Mouse (Mus musculus) forebrain, embryonic 11.5 days (tissue): ENCODE results near the gene 1700007K13Rik. TPM values are rescaled to one million over a fixed set of nuclear protein-coding genes. Genes with fewer than 3 reads are reported as not detected.

Experiments used
- ATAC-seq: fragments of 200-750 bp; cut with Nextera tagmentation; replicated peaks from 2 replicates; pipeline ENCODE4 v1.8.0; 2017; ENCODE audit warnings: moderate TSS enrichment; ENCODE audit not compliant: low FRiP score
- DNase-seq: peaks from one replicate; pipeline ENCODE4 v3.0.0-alpha.2; 2017; ENCODE audit warnings: low spot score
- H3K27ac ChIP-seq: fragments of 300-500 bp; sonication (generic); 2 replicates; pipeline ENCODE4 v1.5.1; 2014; ENCODE audit warnings: low read depth, low read length
- H3K27me3 ChIP-seq: fragments of 300-500 bp; sonication (generic); 2 replicates; pipeline ENCODE4 v1.6.1; 2014; ENCODE audit warnings: mild to moderate bottlenecking, low read length, mixed read lengths; ENCODE audit not compliant: control insufficient read depth, insufficient read depth
- H3K36me3 ChIP-seq: fragments of 300-500 bp; sonication (generic); 2 replicates; pipeline ENCODE4 v1.6.1; 2014; ENCODE audit warnings: mild to moderate bottlenecking, low read length, moderate library complexity, mixed read lengths; ENCODE audit not compliant: control insufficient read depth, insufficient read depth
- H3K4me1 ChIP-seq: fragments of 300-500 bp; sonication (generic); replicated peaks from 2 replicates; pipeline ENCODE4 v1.6.1; 2014; ENCODE audit warnings: low read length, mixed read lengths; ENCODE audit not compliant: control insufficient read depth, insufficient read depth
- H3K4me2 ChIP-seq: fragments of 300-500 bp; sonication (generic); 2 replicates; pipeline ENCODE4 v1.6.1; 2014; ENCODE audit warnings: low read depth, mild to moderate bottlenecking, low read length, moderate library complexity, mixed read lengths; ENCODE audit not compliant: severe bottlenecking
- H3K4me3 ChIP-seq: fragments of 300-500 bp; sonication (generic); 2 replicates; pipeline ENCODE4 v1.5.1; 2014; ENCODE audit warnings: low read depth, low read length
- H3K9ac ChIP-seq: fragments of 300-500 bp; sonication (generic); 2 replicates; pipeline ENCODE4 v1.6.1; 2014; ENCODE audit warnings: low read length
- H3K9me3 ChIP-seq: fragments of 300-500 bp; sonication (generic); 2 replicates; pipeline ENCODE4 v1.6.1; 2016; ENCODE audit warnings: low read length, mixed read lengths; ENCODE audit not compliant: control insufficient read depth
- WGBS: fragments of 180-500 bp; shearing (Covaris S2); extraction: QIAGEN DNeasy Blood & Tissue Kit; methylation state at CpG from one replicate; pipeline ENCODE4 v1.1.7; 2014; 5-methylcytosine and 5-hydroxymethylcytosine counted together
- polyA plus RNA-seq: library from polyadenylated mRNA; unstranded; fragments of >200 nt; fragmentation: Nextera tagmentation; extraction: Ambion mirVana; gene quantifications from 2 replicates; pipeline ENCODE4 v1.2.1, GENCODE M21; 2014

Gene 1700007K13Rik
- polyA plus RNA-seq, 1 experiment from 2014 or later: 2.2 TPM

GRCm38 (mm10) chr2:28416511-28416910 is 49.6 kb downstream of the 1700007K13Rik start:
- Histone ChIP-seq H3K27me3 (no peaks in the 10 kb centered on the region), H3K4me1 (peaks cover 3% of the 10 kb centered on the region; the same call in 1 of the 2 replicates), H3K36me3 (no peaks in the 10 kb centered on the region), H3K9ac (no peak overlapping the region), H3K4me2 (no peak overlapping the region), H3K4me3 (no peak overlapping the region), H3K27ac (no peak overlapping the region), H3K9me3 (no peaks in the 10 kb centered on the region)
- WGBS: 90% methylated on average over 1 of the region's 1 CpGs
- DNase-seq (no peak), ATAC-seq (no peak)

GRCm38 (mm10) chr2:28415387-28416024 is 50.6 kb downstream of the 1700007K13Rik start:
- Histone ChIP-seq H3K4me1 (peaks cover 3% of the 10 kb centered on the region; the same call in 1 of the 2 replicates), H3K27ac (no peak overlapping the region), H3K9ac (no peak overlapping the region), H3K36me3 (no peaks in the 10 kb centered on the region), H3K9me3 (no peaks in the 10 kb centered on the region), H3K4me3 (no peak overlapping the region), H3K4me2 (no peak overlapping the region), H3K27me3 (no peaks in the 10 kb centered on the region)
- ATAC-seq (no peak), DNase-seq (no peak)
- 68% methylated on average over 10 of the region's 10 CpGs for WGBS

- Histone ChIP-seq H3K4me3 (no peak overlapping the region), H3K9ac (no peak overlapping the region), H3K27ac (no peak overlapping the region), H3K27me3 (no peaks in the 10 kb centered on the region), H3K4me2 (no peak overlapping the region), H3K9me3 (no peaks in the 10 kb centered on the region), H3K36me3 (no peaks in the 10 kb centered on the region), H3K4me1 (peaks cover 3% of the 10 kb centered on the region; the same call in 1 of the 2 replicates)
- ATAC-seq (no peak), DNase-seq (no peak)
- 88% methylated on average over 5 of the region's 5 CpGs for WGBS
Measured at GRCm38 (mm10) chr2:28414757-28415137, 51.4 kb downstream of the 1700007K13Rik start.

GRCm38 (mm10) chr2:28414116-28414756 is 51.9 kb downstream of the 1700007K13Rik start:
- no peaks in the 10 kb centered on the region for H3K36me3 ChIP-seq
- no peak overlapping the region for H3K27ac ChIP-seq
- WGBS: 89% methylated on average over 5 of the region's 5 CpGs
- no peak overlapping the region for H3K4me2 ChIP-seq
- H3K4me1 ChIP-seq: peaks cover 3% of the 10 kb centered on the region; the same call in 1 of the 2 replicates
- ATAC-seq (no peak), DNase-seq (no peak)
- no peaks in the 10 kb centered on the region for H3K27me3 ChIP-seq
- H3K4me3 ChIP-seq: no peak overlapping the region
- H3K9ac ChIP-seq: no peak overlapping the region
- H3K9me3 ChIP-seq: no peaks in the 10 kb centered on the region

- Histone ChIP-seq H3K9me3 (no peaks in the 10 kb centered on the region), H3K27ac (no peak overlapping the region), H3K4me1 (peaks cover 3% of the 10 kb centered on the region; the same call in 1 of the 2 replicates), H3K27me3 (no peaks in the 10 kb centered on the region), H3K4me3 (no peak overlapping the region), H3K4me2 (no peak overlapping the region), H3K36me3 (no peaks in the 10 kb centered on the region), H3K9ac (no peak overlapping the region)
- WGBS: 84% methylated on average over 6 of the region's 6 CpGs
- ATAC-seq (no peak), DNase-seq (no peak)
Measured at GRCm38 (mm10) chr2:28412936-28413335, 53.2 kb downstream of the 1700007K13Rik start.

Other genes with a start within 250 kb of the 1700007K13Rik start
- gene Ppp1r26, start 19.5 kb downstream of the 1700007K13Rik start, polyA plus RNA-seq: 7.4 and 7.8 TPM in 2 replicates
- gene Mrps2, start 1.7 kb upstream of the 1700007K13Rik start, polyA plus RNA-seq: 67.2 and 70.6 TPM in 2 replicates
- gene Gbgt1, start 30.6 kb upstream of the 1700007K13Rik start, polyA plus RNA-seq: 0.35 TPM in 1 of 2 replicates, not detected in the other
- not detected in 2 replicates for gene Gm10134, start 39.8 kb upstream of the 1700007K13Rik start, polyA plus RNA-seq
- 42.7 and 47.6 TPM in 2 replicates for gene Ralgds, start 46.8 kb upstream of the 1700007K13Rik start, polyA plus RNA-seq
- not detected in 2 replicates for gene Cel, start 97.1 kb upstream of the 1700007K13Rik start, polyA plus RNA-seq
- 41.6 and 42.3 TPM in 2 replicates for gene Gtf3c5, start 117.4 kb upstream of the 1700007K13Rik start, polyA plus RNA-seq
- gene Gfi1b, start 155.7 kb upstream of the 1700007K13Rik start, polyA plus RNA-seq: 3.4 and 3.5 TPM in 2 replicates
- gene Tsc1, start 174.9 kb upstream of the 1700007K13Rik start, polyA plus RNA-seq: 27.4 and 32.4 TPM in 2 replicates
- gene Spaca9, start 233.4 kb upstream of the 1700007K13Rik start, polyA plus RNA-seq: 1.5 and 2.1 TPM in 2 replicates
- gene Ak8, start 233.8 kb upstream of the 1700007K13Rik start, polyA plus RNA-seq: 0.23 and 0.48 TPM in 2 replicates